Mouse (Mus musculus) heart, embryonic 15.5 days (tissue): ENCODE measurements around the gene Zfp108. TPM values are rescaled to one million over a fixed set of nuclear protein-coding genes. Genes with fewer than 3 reads are reported as not detected.

Experiments
- ATAC-seq: fragments of 200-750 bp; cut with Nextera tagmentation; replicated peaks from 2 replicates; pipeline ENCODE4 v1.8.0; 2017; ENCODE audit warnings: low read depth, moderate TSS enrichment; ENCODE audit not compliant: insufficient number of reproducible peaks, insufficient read depth, low FRiP score
- H3K27ac ChIP-seq: fragments of 300-500 bp; sonication (generic); 2 replicates; pipeline ENCODE4 v1.5.1; 2015; ENCODE audit warnings: mild to moderate bottlenecking, inconsistent platforms
- H3K27me3 ChIP-seq: fragments of 300-500 bp; sonication (generic); 2 replicates; pipeline ENCODE4 v1.6.1; 2015; ENCODE audit warnings: inconsistent platforms
- H3K36me3 ChIP-seq: fragments of 300-500 bp; sonication (generic); 2 replicates; pipeline ENCODE4 v1.6.1; 2015; ENCODE audit warnings: mild to moderate bottlenecking, inconsistent platforms
- H3K4me1 ChIP-seq: fragments of 300-500 bp; sonication (generic); replicated peaks from 2 replicates; pipeline ENCODE4 v1.6.1; 2015; ENCODE audit warnings: inconsistent platforms
- H3K4me2 ChIP-seq: fragments of 300-500 bp; sonication (generic); 2 replicates; pipeline ENCODE4 v1.6.1; 2015; ENCODE audit warnings: inconsistent platforms, mild to moderate bottlenecking, moderate library complexity
- H3K4me3 ChIP-seq: fragments of 300-500 bp; sonication (generic); 2 replicates; pipeline ENCODE4 v1.5.1; 2015; ENCODE audit warnings: mild to moderate bottlenecking, inconsistent platforms
- H3K9ac ChIP-seq: fragments of 300-500 bp; sonication (generic); 2 replicates; pipeline ENCODE4 v1.6.1; 2015; ENCODE audit warnings: mild to moderate bottlenecking, inconsistent platforms
- H3K9me3 ChIP-seq: fragments of 300-500 bp; sonication (generic); replicated peaks from 2 replicates; pipeline ENCODE4 v1.6.1; 2016; ENCODE audit warnings: inconsistent platforms
- WGBS: fragments of 180-500 bp; shearing (Covaris S2); methylation state at CpG from one replicate; pipeline ENCODE4 v1.1.7; 2015; ENCODE audit warnings: mixed read lengths; 5-methylcytosine and 5-hydroxymethylcytosine counted together
- polyA plus RNA-seq: library from polyadenylated mRNA; unstranded; fragments of >200 nt; fragmentation: Nextera tagmentation; extraction: Ambion mirVana; gene quantifications from 2 replicates; pipeline ENCODE4 v1.2.1, GENCODE M21; 2015

Gene Zfp108
- 2.1 and 3.0 TPM in 2 replicates for polyA plus RNA-seq

GRCm38 (mm10) chr7:24254633-24255474 is at the start of gene Zfp108:
Gene Zfp108 (plus strand): TSS chr7:24254794.
- Histone ChIP-seq H3K9ac (peak within 1 kb of the TSS; percentile 64), H3K27ac (0 out of 2 replicates have a peak within 1 kb of the TSS, but pooled peaks have one; percentile 31), H3K27me3 (no peaks in the 10 kb centered on the region), H3K4me2 (peak within 1 kb of the TSS; percentile 70), H3K36me3 (no peaks in the 10 kb centered on the region; the same call in 1 of the 2 replicates), H3K9me3 (no peaks in the 10 kb centered on the region), H3K4me1 (peaks cover 10% of the 10 kb centered on the region), H3K4me3 (peak within 1 kb of the TSS; percentile 73)
- ATAC-seq = peak; percentile 82
- 19% methylated on average over 21 of the region's 21 CpGs for WGBS

GRCm38 (mm10) chr7:24207488-24208261 is 46.9 kb upstream of the Zfp108 start:
- 12% methylated on average over 24 of the region's 24 CpGs for WGBS
- Histone ChIP-seq H3K27me3 (no peaks in the 10 kb centered on the region), H3K36me3 (peaks cover 18% of the 10 kb centered on the region; the same call in 1 of the 2 replicates), H3K4me2 (peak overlapping the region; percentile 74), H3K9ac (peak overlapping the region; percentile 85), H3K9me3 (no peaks in the 10 kb centered on the region), H3K4me1 (peaks cover 8% of the 10 kb centered on the region; the same call in 1 of the 2 replicates), H3K27ac (peak overlapping the region; percentile 72), H3K4me3 (peak overlapping the region; percentile 77)
- ATAC-seq = peak; percentile 88

- no peak for ATAC-seq
- no peaks in the 10 kb centered on the region for H3K9me3 ChIP-seq
- peaks cover 8% of the 10 kb centered on the region; the same call in 1 of the 2 replicates for H3K4me1 ChIP-seq
- peak overlapping the region; percentile 77 for H3K4me3 ChIP-seq
- no peak overlapping the region for H3K27ac ChIP-seq
- H3K4me2 ChIP-seq = peak overlapping the region; percentile 74
- 55% methylated on average over 7 of the region's 7 CpGs for WGBS
- peaks cover 14% of the 10 kb centered on the region; the same call in 1 of the 2 replicates for H3K36me3 ChIP-seq
- H3K27me3 ChIP-seq = no peaks in the 10 kb centered on the region
- H3K9ac ChIP-seq = no peak overlapping the region
Observed at GRCm38 (mm10) chr7:24208282-24208886, 46.2 kb upstream of the Zfp108 start.

GRCm38 (mm10) chr7:24210296-24210695 is 44.3 kb upstream of the Zfp108 start:
- peaks cover 8% of the 10 kb centered on the region; the same call in 1 of the 2 replicates for H3K4me1 ChIP-seq
- H3K27me3 ChIP-seq = no peaks in the 10 kb centered on the region
- H3K9me3 ChIP-seq = no peaks in the 10 kb centered on the region
- peaks cover 5% of the 10 kb centered on the region; the same call in 1 of the 2 replicates for H3K36me3 ChIP-seq
- H3K27ac ChIP-seq = no peak overlapping the region
- 67% methylated on average over 2 of the region's 2 CpGs for WGBS
- no peak overlapping the region for H3K4me2 ChIP-seq
- ATAC-seq = no peak
- H3K9ac ChIP-seq = no peak overlapping the region
- no peak overlapping the region for H3K4me3 ChIP-seq

GRCm38 (mm10) chr7:24211343-24211742 is 43.3 kb upstream of the Zfp108 start, which contains the start of gene Zfp111:
Gene Zfp111 (minus strand): TSS chr7:24211443.
- H3K36me3 ChIP-seq = no peaks in the 10 kb centered on the region
- H3K4me3 ChIP-seq = no peak within 1 kb of the TSS
- no peak for ATAC-seq
- H3K27ac ChIP-seq = no peak within 1 kb of the TSS
- H3K4me2 ChIP-seq = no peak within 1 kb of the TSS
- no peak within 1 kb of the TSS for H3K9ac ChIP-seq
- H3K9me3 ChIP-seq = no peaks in the 10 kb centered on the region
- WGBS = 74% methylated on average over 5 of the region's 5 CpGs
- H3K4me1 ChIP-seq = peaks cover 8% of the 10 kb centered on the region; the same call in 1 of the 2 replicates
- no peaks in the 10 kb centered on the region for H3K27me3 ChIP-seq

- peak within 1 kb of the TSS; percentile 74 for H3K4me2 ChIP-seq
- H3K4me1 ChIP-seq = peaks cover 9% of the 10 kb centered on the region; the same call in 1 of the 2 replicates
- 5% methylated on average over 28 of the region's 28 CpGs for WGBS
- ATAC-seq = peak; percentile 79
- no peaks in the 10 kb centered on the region for H3K36me3 ChIP-seq
- no peak within 1 kb of the TSS; the same call in 1 of the 2 replicates for H3K27ac ChIP-seq
- peak within 1 kb of the TSS; percentile 85 for H3K4me3 ChIP-seq
- H3K27me3 ChIP-seq = no peaks in the 10 kb centered on the region
- peak within 1 kb of the TSS; percentile 76 for H3K9ac ChIP-seq
- H3K9me3 ChIP-seq = no peaks in the 10 kb centered on the region
Observed at GRCm38 (mm10) chr7:24237040-24237791, 17.4 kb upstream of the Zfp108 start, which contains the start of gene Zfp109. Gene Zfp109 (minus strand): TSS chr7:24237560.

- no peaks in the 10 kb centered on the region for H3K9me3 ChIP-seq
- WGBS = 62% methylated on average over 9 of the region's 9 CpGs
- no peaks in the 10 kb centered on the region for H3K27me3 ChIP-seq
- peak overlapping the region; percentile 70 for H3K4me2 ChIP-seq
- peaks cover 10% of the 10 kb centered on the region for H3K4me1 ChIP-seq
- 0 out of 2 replicates have a peak overlapping the region, but pooled peaks have one; percentile 31 for H3K27ac ChIP-seq
- ATAC-seq = no peak; the same call in 1 of the 2 replicates
- peak overlapping the region; percentile 73 for H3K4me3 ChIP-seq
- H3K9ac ChIP-seq = 0 out of 2 replicates have a peak overlapping the region, but pooled peaks have one; percentile 25
- H3K36me3 ChIP-seq = no peaks in the 10 kb centered on the region
Observed at GRCm38 (mm10) chr7:24253779-24254615, 597 bp upstream of the Zfp108 start.

- Histone ChIP-seq H3K36me3 (peaks cover 22% of the 10 kb centered on the region; the same call in 1 of the 2 replicates), H3K4me1 (peaks cover 7% of the 10 kb centered on the region), H3K4me3 (no peak overlapping the region), H3K9ac (no peak overlapping the region), H3K9me3 (no peaks in the 10 kb centered on the region), H3K27ac (no peak overlapping the region), H3K4me2 (no peak overlapping the region), H3K27me3 (no peaks in the 10 kb centered on the region)
- no peak for ATAC-seq
- 82% methylated on average over 13 of the region's 13 CpGs for WGBS
Observed at GRCm38 (mm10) chr7:24259306-24259999, 4.9 kb downstream of the Zfp108 start.

GRCm38 (mm10) chr7:24260000-24260312 is 5.4 kb downstream of the Zfp108 start:
- Histone ChIP-seq H3K9me3 (no peaks in the 10 kb centered on the region), H3K9ac (no peak overlapping the region), H3K27me3 (no peaks in the 10 kb centered on the region), H3K4me3 (no peak overlapping the region), H3K4me2 (no peak overlapping the region), H3K4me1 (peaks cover 5% of the 10 kb centered on the region), H3K27ac (no peak overlapping the region), H3K36me3 (peaks cover 22% of the 10 kb centered on the region; the same call in 1 of the 2 replicates)
- ATAC-seq = no peak
- 91% methylated on average over 4 of the region's 4 CpGs for WGBS
